Mouse (Mus musculus) lung, postnatal 0 days (tissue): ENCODE measurements around the gene Cutc. TPM values are rescaled to one million over a fixed set of nuclear protein-coding genes. Genes with fewer than 3 reads are reported as not detected.

Experiments
- ATAC-seq: fragments of 200-750 bp; cut with Nextera tagmentation; 2 replicates; pipeline ENCODE4 v1.8.0; 2017; ENCODE audit warnings: moderate library complexity
- DNase-seq: peaks from one replicate; pipeline ENCODE4 v3.0.0-alpha.2; 2016; ENCODE audit warnings: low spot score
- H3K27ac ChIP-seq: fragments of 300-500 bp; sonication (generic); 2 replicates; pipeline ENCODE4 v1.5.1; 2014; ENCODE audit warnings: antibody characterized with exemption, mild to moderate bottlenecking, low read length, mixed read lengths
- H3K27me3 ChIP-seq: fragments of 300-500 bp; sonication (generic); replicated peaks from 2 replicates; pipeline ENCODE4 v1.6.1; 2014; ENCODE audit warnings: low read length, mixed read lengths; ENCODE audit not compliant: insufficient read depth
- H3K36me3 ChIP-seq: fragments of 300-500 bp; sonication (generic); 2 replicates; pipeline ENCODE4 v1.6.1; 2014; ENCODE audit warnings: low read length, mixed read lengths; ENCODE audit not compliant: insufficient read depth
- H3K4me1 ChIP-seq: fragments of 300-500 bp; sonication (generic); 2 replicates; pipeline ENCODE4 v1.6.1; 2014; ENCODE audit warnings: antibody characterized with exemption, low read depth, low read length, mixed read lengths; ENCODE audit not compliant: insufficient read depth
- H3K4me2 ChIP-seq: fragments of 300-500 bp; sonication (generic); replicated peaks from 2 replicates; pipeline ENCODE4 v1.6.1; 2014; ENCODE audit warnings: low read depth, mild to moderate bottlenecking, low read length, moderate library complexity, mixed read lengths
- H3K4me3 ChIP-seq: fragments of 300-500 bp; sonication (generic); 2 replicates; pipeline ENCODE4 v1.5.1; 2014; ENCODE audit warnings: low read depth, low read length
- H3K9ac ChIP-seq: fragments of 300-500 bp; sonication (generic); replicated peaks from 2 replicates; pipeline ENCODE4 v1.6.1; 2014; ENCODE audit warnings: low read depth, mild to moderate bottlenecking
- H3K9me3 ChIP-seq: fragments of 300-500 bp; sonication (generic); 2 replicates; pipeline ENCODE4 v1.6.1; 2016; ENCODE audit warnings: low read length, mixed read lengths
- CTCF ChIP-seq: IDR thresholded peaks from 2 replicates; pipeline ENCODE4 v1.5.1; 2016; ENCODE audit warnings: antibody characterized with exemption, mild to moderate bottlenecking
- EP300 ChIP-seq: IDR thresholded peaks from 2 replicates; pipeline ENCODE4 v1.6.1; 2016; ENCODE audit warnings: antibody characterized with exemption, mild to moderate bottlenecking, control low read depth
- WGBS: fragments of 180-500 bp; shearing (Covaris S2); extraction: QIAGEN DNeasy Blood & Tissue Kit; methylation state at CpG from one replicate; pipeline ENCODE4 v1.1.7; 2014; 5-methylcytosine and 5-hydroxymethylcytosine counted together
- polyA plus RNA-seq: library from polyadenylated mRNA; unstranded; fragments of >200 nt; fragmentation: Nextera tagmentation; extraction: Ambion mirVana; gene quantifications from 2 replicates; pipeline ENCODE4 v1.2.1, GENCODE M21; 2015

Gene Cutc
- polyA plus RNA-seq, 1 experiment from 2014 or later, result 17.1 TPM

- DNase-seq (peak; percentile 68), ATAC-seq (peak; percentile 12)
- Histone ChIP-seq H3K4me1 (no peaks in the 10 kb centered on the region), H3K27me3 (no peaks in the 10 kb centered on the region), H3K27ac (no peak overlapping the region), H3K4me3 (no peak overlapping the region), H3K9ac (no peak overlapping the region), H3K4me2 (no peak overlapping the region), H3K36me3 (peaks cover 27% of the 10 kb centered on the region; the same call in 1 of the 2 replicates), H3K9me3 (no peaks in the 10 kb centered on the region)
- WGBS, result 51% methylated on average over 4 of the region's 4 CpGs
- TF ChIP-seq EP300 (peak; percentile 72), CTCF (no peak)
These were observed 4.9 kb upstream of the Cutc start for GRCm38 (mm10) chr19:43747877-43748276.

- H3K27me3 ChIP-seq, result no peaks in the 10 kb centered on the region
- H3K9ac ChIP-seq, result no peak overlapping the region
- peaks cover 21% of the 10 kb centered on the region; the same call in 1 of the 2 replicates for H3K36me3 ChIP-seq
- H3K4me2 ChIP-seq, result no peak overlapping the region
- no peaks in the 10 kb centered on the region for H3K4me1 ChIP-seq
- H3K4me3 ChIP-seq, result no peak overlapping the region
- no peaks in the 10 kb centered on the region for H3K9me3 ChIP-seq
- no peak for TF ChIP-seq EP300
- no peak for TF ChIP-seq CTCF
- H3K27ac ChIP-seq, result no peak overlapping the region
- DNase-seq (no peak), ATAC-seq (no peak)
- 93% methylated on average over 2 of the region's 2 CpGs for WGBS
These were observed 2.8 kb upstream of the Cutc start for GRCm38 (mm10) chr19:43750008-43750407.

GRCm38 (mm10) chr19:43753226-43753835 lies 535 bp downstream of the Cutc start:
- WGBS, result 2% methylated on average over 14 of the region's 24 CpGs
- Histone ChIP-seq H3K27me3 (no peaks in the 10 kb centered on the region), H3K36me3 (no peaks in the 10 kb centered on the region), H3K9ac (peak overlapping the region; percentile 59), H3K4me2 (peak overlapping the region; percentile 55), H3K4me3 (peak overlapping the region; percentile 64), H3K4me1 (no peaks in the 10 kb centered on the region), H3K9me3 (no peaks in the 10 kb centered on the region), H3K27ac (peak overlapping the region; percentile 96)
- TF ChIP-seq CTCF (peak; percentile 86), EP300 (peak; percentile 16)
- DNase-seq (peak; percentile 92), ATAC-seq (peak; percentile 88)

- H3K4me2 ChIP-seq, result no peak overlapping the region
- no peak for ATAC-seq
- WGBS, result 66% methylated on average over 2 of the region's 2 CpGs
- H3K4me1 ChIP-seq, result no peaks in the 10 kb centered on the region
- no peak for DNase-seq
- no peaks in the 10 kb centered on the region for H3K27me3 ChIP-seq
- no peak overlapping the region for H3K4me3 ChIP-seq
- no peaks in the 10 kb centered on the region for H3K36me3 ChIP-seq
- H3K9ac ChIP-seq, result no peak overlapping the region
- no peak overlapping the region for H3K27ac ChIP-seq
- no peaks in the 10 kb centered on the region for H3K9me3 ChIP-seq
- TF ChIP-seq CTCF, result no peak
- no peak for TF ChIP-seq EP300
These were observed 1.4 kb downstream of the Cutc start for GRCm38 (mm10) chr19:43754237-43754636.

GRCm38 (mm10) chr19:43754872-43755271 lies 2.1 kb downstream of the Cutc start:
- WGBS, result 49% methylated on average over 2 of the region's 2 CpGs
- no peak overlapping the region for H3K9ac ChIP-seq
- DNase-seq, result no peak
- no peaks in the 10 kb centered on the region for H3K36me3 ChIP-seq
- H3K27me3 ChIP-seq, result no peaks in the 10 kb centered on the region
- no peaks in the 10 kb centered on the region for H3K9me3 ChIP-seq
- ATAC-seq, result no peak
- no peaks in the 10 kb centered on the region for H3K4me1 ChIP-seq
- no peak overlapping the region for H3K4me2 ChIP-seq
- no peak overlapping the region for H3K4me3 ChIP-seq
- no peak overlapping the region for H3K27ac ChIP-seq
- TF ChIP-seq CTCF (no peak), EP300 (no peak)

- H3K36me3 ChIP-seq, result no peaks in the 10 kb centered on the region
- no peak overlapping the region for H3K4me3 ChIP-seq
- no peak overlapping the region for H3K4me2 ChIP-seq
- ATAC-seq (no peak), DNase-seq (peak; percentile 75)
- H3K9ac ChIP-seq, result no peak overlapping the region
- TF ChIP-seq CTCF (peak; percentile 83), EP300 (no peak)
- no peaks in the 10 kb centered on the region for H3K4me1 ChIP-seq
- no peak overlapping the region for H3K27ac ChIP-seq
- no peaks in the 10 kb centered on the region for H3K9me3 ChIP-seq
- WGBS, result 16% methylated on average over 6 of the region's 6 CpGs
- H3K27me3 ChIP-seq, result no peaks in the 10 kb centered on the region
These were observed 7.7 kb downstream of the Cutc start for GRCm38 (mm10) chr19:43760504-43760903.
